15 mouse cellular contexts compared by ENCODE assay signal in the genomic region with DNA sequence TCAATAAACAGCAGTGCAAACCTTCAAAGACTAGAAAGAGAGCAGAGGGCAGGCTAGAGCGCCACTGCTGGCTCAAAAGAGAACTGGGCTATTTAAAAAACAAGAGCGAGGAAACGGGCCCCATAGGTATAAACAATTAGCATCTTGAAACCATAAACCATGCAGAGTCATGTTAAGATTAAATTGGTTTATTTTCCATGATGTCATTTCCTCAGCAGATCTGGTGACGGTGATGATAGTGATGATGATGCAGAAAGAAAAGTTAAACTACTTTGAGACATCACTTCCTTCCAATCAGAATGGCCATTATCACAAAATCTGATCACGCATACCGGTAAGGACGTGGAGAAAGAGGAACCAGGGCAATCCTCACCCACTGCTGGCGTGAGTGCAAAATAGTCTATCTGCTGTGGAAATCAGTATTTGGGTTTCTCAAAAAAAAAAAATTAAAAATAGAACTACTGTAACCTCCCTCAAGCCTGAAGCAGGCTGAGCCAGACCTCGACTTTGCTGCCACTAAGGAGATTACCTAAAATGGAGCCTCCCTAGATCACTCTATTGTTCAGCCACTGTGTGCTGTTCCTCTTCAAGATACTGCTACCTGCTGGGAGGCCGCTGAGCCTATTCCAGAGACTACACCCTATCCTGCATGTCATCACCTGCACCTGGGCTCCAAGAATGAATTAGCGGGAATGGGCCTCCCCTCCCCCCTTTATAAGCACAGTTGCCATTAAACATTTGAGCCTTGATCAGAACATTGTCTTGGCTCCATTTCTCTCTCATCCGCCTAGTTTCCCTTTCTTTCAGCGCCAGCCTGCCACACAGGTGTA. TPM values are rescaled to one million over a fixed set of nuclear protein-coding genes. Genes with fewer than 3 reads are reported as not detected.
DNase-seq lines count a peak whose midpoint lies in the region; ATAC-seq and TF ChIP-seq lines count a peak whose summit lies in the region.
"Had no signal": no experiment of that assay in that cellular context is flagged by ENCODE, and none has a peak within 500 bp of the region (broad histone marks: within the 10 kb centered on the region; RNA-seq: fewer than 3 reads in every experiment).

No protein-coding gene starts in this region.

- DNase-seq in midbrain, embryonic 11.5 days (ENCODE audit: low spot score, missing footprints) = peak; percentile 60
- DNase-seq in midbrain, embryonic 10.5 days (ENCODE audit: low spot score) = no peak
- peak; percentile 19 for DNase-seq in thymus, postnatal 25 days
- DNase-seq in kidney, postnatal 25 days = no peak
- no peak for DNase-seq in lung, postnatal 14 days
- DNase-seq: adrenal gland, postnatal 25 days; cerebellum, adult 11 months; embryo, embryonic 11 days; gastrocnemius, adult 2 months; heart, postnatal 10 days; kidney, adult 9 months had no signal

- H3K27ac ChIP-seq in midbrain, embryonic 11.5 days (ENCODE audit: low read depth, low read length) = no peak overlapping the region
- no peak overlapping the region for H3K27ac ChIP-seq in midbrain, embryonic 10.5 days (replicated peaks)
- H3K27ac ChIP-seq in ES-Bruce4 (ENCODE audit: insufficient read depth, low read length) = 0 out of 2 replicates have a peak overlapping the region, but pooled peaks have one; percentile 22
- H3K27ac ChIP-seq: gastrocnemius, adult 2 months; limb, embryonic 13.5 days had no signal

- H3K4me3 ChIP-seq in midbrain, embryonic 11.5 days (ENCODE audit: low read depth, low read length) = no peak overlapping the region
- no peak overlapping the region for H3K4me3 ChIP-seq in midbrain, embryonic 10.5 days
- H3K4me3 ChIP-seq in ES-Bruce4 (ENCODE audit: low read depth, low read length) = no peak overlapping the region
- H3K4me3 ChIP-seq: gastrocnemius, adult 2 months; limb, embryonic 13.5 days had no signal

- ATAC-seq in midbrain, embryonic 11.5 days (ENCODE audit: low FRiP score) = no peak
- peak; percentile 10 for ATAC-seq in inflammation-experienced regulatory T-cells, adult 6 months
- ATAC-seq: Patski had no signal

- H3K4me2 ChIP-seq in midbrain, embryonic 11.5 days = no peak overlapping the region
- H3K4me2 ChIP-seq: limb, embryonic 13.5 days had no signal

- 64% methylated on average over 13 of the region's 13 CpGs for WGBS in midbrain, embryonic 11.5 days
- 59% methylated on average over 13 of the region's 13 CpGs for WGBS in midbrain, embryonic 10.5 days

- no peaks in the 10 kb centered on the region for H3K9me3 ChIP-seq in midbrain, embryonic 11.5 days (ENCODE audit: control insufficient read depth, low read length)
- no peaks in the 10 kb centered on the region for H3K9me3 ChIP-seq in midbrain, embryonic 10.5 days (replicated peaks)
- H3K9me3 ChIP-seq in ES-Bruce4 (replicated peaks; ENCODE audit: control insufficient read depth, insufficient read depth, low read length, poor library complexity, severe bottlenecking) = no peaks in the 10 kb centered on the region
- H3K9me3 ChIP-seq: limb, embryonic 13.5 days had no signal

- H3K36me3 ChIP-seq in midbrain, embryonic 11.5 days (ENCODE audit: control insufficient read depth, insufficient read depth, low read length) = no peaks in the 10 kb centered on the region
- H3K36me3 ChIP-seq in midbrain, embryonic 10.5 days = no peaks in the 10 kb centered on the region
- H3K36me3 ChIP-seq in ES-Bruce4 (ENCODE audit: control insufficient read depth, insufficient read depth, low read length, poor library complexity, severe bottlenecking) = no peaks in the 10 kb centered on the region
- H3K36me3 ChIP-seq: limb, embryonic 13.5 days had no signal

- H3K9ac ChIP-seq in midbrain, embryonic 11.5 days (ENCODE audit: low read length) = no peak overlapping the region
- no peak overlapping the region for H3K9ac ChIP-seq in ES-Bruce4 (ENCODE audit: low read depth, poor library complexity, severe bottlenecking)
- H3K9ac ChIP-seq: limb, embryonic 13.5 days had no signal

- TF ChIP-seq EP300 in ES-Bruce4 (IDR thresholded peaks at IDR 0.05; ENCODE audit: insufficient read depth, low read depth, low read length) = peak; percentile 60; the same call in 1 of the 2 replicates

- peak; percentile 21 for TF ChIP-seq CTCF in ES-Bruce4 (IDR thresholded peaks at IDR 0.05; ENCODE audit: low read depth, low read length)

- H3K27me3 ChIP-seq in midbrain, embryonic 11.5 days (ENCODE audit: control insufficient read depth, insufficient read depth, low read length) = no peaks in the 10 kb centered on the region
- no peaks in the 10 kb centered on the region for H3K27me3 ChIP-seq in midbrain, embryonic 10.5 days (ENCODE audit: low read depth, poor library complexity, severe bottlenecking)
- no peaks in the 10 kb centered on the region for H3K27me3 ChIP-seq in ES-Bruce4 (ENCODE audit: control insufficient read depth, insufficient read depth, low read length, poor library complexity, severe bottlenecking)
- H3K27me3 ChIP-seq: Patski had no signal

- no peak for TF ChIP-seq POLR2A in ES-Bruce4 (IDR thresholded peaks at IDR 0.05; ENCODE audit: insufficient read depth, low read length)

- H3K4me1 ChIP-seq in midbrain, embryonic 11.5 days (ENCODE audit: control insufficient read depth, insufficient read depth, low read length) = no peaks in the 10 kb centered on the region
- H3K4me1 ChIP-seq in midbrain, embryonic 10.5 days = no peaks in the 10 kb centered on the region
- H3K4me1 ChIP-seq in ES-Bruce4 (ENCODE audit: control insufficient read depth, insufficient read depth, low read length) = peaks cover 13% of the 10 kb centered on the region

RNA-seq across cellular contexts. Expression of gene Sub1, which starts 11.4 kb away (rescaled TPM):
- polyA plus RNA-seq in midbrain, embryonic 11.5 days (2014; fragmentation: Nextera tagmentation; extraction: Ambion mirVana) = 798 and 807 TPM in 2 replicates
- polyA plus RNA-seq in midbrain, embryonic 10.5 days (2016; fragmentation: Nextera tagmentation; extraction: Ambion mirVana) = 721 and 804 TPM in 2 replicates
- polyA plus RNA-seq in ES-Bruce4 (2011; ENCODE audit: insufficient read depth, insufficient read length, low read depth, missing spikeins) = 508 and 525 TPM in 2 replicates
- 1,000 to 10,000 TPM in 1 of 3 experiments, 100 to 1,000 TPM in 2; 740 to 1,497 (median 768) TPM for polyA plus RNA-seq in inflammation-experienced regulatory T-cells, adult 6 months (2017; shearing (Covaris generic))

Comparison
In these comparisons a context has a peak if more than half of its experiments do, and no peak if none do; other contexts are left out.
1. DNase-seq: peak in midbrain, embryonic 11.5 days (single experiment) and thymus, postnatal 25 days (single experiment); none in midbrain, embryonic 10.5 days (single experiment), kidney, postnatal 25 days (0 of 2) and lung, postnatal 14 days (single experiment).